7 mouse cellular contexts compared by ENCODE assay signal in genomic region chr11:116387086-116388071, GRCm38 (mm10). TPM values are rescaled to one million over a fixed set of nuclear protein-coding genes. Genes with fewer than 3 reads are reported as not detected.
DNase-seq lines count a peak whose midpoint lies in the region; ATAC-seq lines count a peak whose summit lies in the region.

No protein-coding gene starts in this region.

- WGBS in limb, embryonic 10.5 days, result 14% methylated on average over 15 of the region's 16 CpGs
- WGBS in neural tube, embryonic 13.5 days, result 16% methylated on average over 15 of the region's 16 CpGs

- H3K4me2 ChIP-seq in neural tube, embryonic 13.5 days, result peak overlapping the region; percentile 41

- ATAC-seq in neural tube, embryonic 13.5 days (ENCODE audit: low read depth), result peak; percentile 40; the same call in 1 of the 2 replicates

- H3K4me3 ChIP-seq in brown adipose tissue, adult 24 weeks (ENCODE audit: insufficient read depth, low read depth, low read length), result 0 out of 2 replicates have a peak overlapping the region, but pooled peaks have one; percentile 7
- peak overlapping the region; percentile 28 for H3K4me3 ChIP-seq in limb, embryonic 10.5 days
- no peak overlapping the region for H3K4me3 ChIP-seq in neural tube, embryonic 13.5 days

- H3K27ac ChIP-seq in brown adipose tissue, adult 24 weeks (replicated peaks; ENCODE audit: low read depth, low read length), result no peak overlapping the region; the same call in 1 of the 2 replicates
- peak overlapping the region; percentile 75 for H3K27ac ChIP-seq in limb, embryonic 10.5 days
- H3K27ac ChIP-seq in neural tube, embryonic 13.5 days (replicated peaks), result peak overlapping the region; percentile 70

- DNase-seq in NIH3T3 (ENCODE audit: low read depth), result peak; percentile 65
- peak; percentile 71 for DNase-seq in gastrocnemius, postnatal 25 days
- no peak for DNase-seq in limb, embryonic 10.5 days (ENCODE audit: low spot score)
- no peak for DNase-seq in left cerebral cortex, adult 18-20 months (ENCODE audit: low spot score in 2 of 2)
- DNase-seq in ovary, postnatal 10 days (ENCODE audit: low spot score), result no peak

- no peaks in the 10 kb centered on the region for H3K9me3 ChIP-seq in limb, embryonic 10.5 days (replicated peaks)
- H3K9me3 ChIP-seq in neural tube, embryonic 13.5 days, result no peaks in the 10 kb centered on the region

- peaks cover 3% of the 10 kb centered on the region; the same call in 1 of the 2 replicates for H3K4me1 ChIP-seq in brown adipose tissue, adult 24 weeks (ENCODE audit: control insufficient read depth, insufficient read depth, insufficient read length, low read length)
- peaks cover 27% of the 10 kb centered on the region for H3K4me1 ChIP-seq in limb, embryonic 10.5 days
- H3K4me1 ChIP-seq in neural tube, embryonic 13.5 days (replicated peaks), result peaks cover 28% of the 10 kb centered on the region

- H3K9ac ChIP-seq in neural tube, embryonic 13.5 days, result peak overlapping the region; percentile 52

- no peaks in the 10 kb centered on the region for H3K27me3 ChIP-seq in limb, embryonic 10.5 days (ENCODE audit: low read depth, poor library complexity, severe bottlenecking)
- no peaks in the 10 kb centered on the region for H3K27me3 ChIP-seq in neural tube, embryonic 13.5 days

- H3K36me3 ChIP-seq in limb, embryonic 10.5 days, result 0 out of 2 replicates have a peak, but pooled peaks cover 5% of the 10 kb centered on the region
- H3K36me3 ChIP-seq in neural tube, embryonic 13.5 days, result peaks cover 18% of the 10 kb centered on the region

RNA-seq across cellular contexts. Expression of gene Rnf157, which starts 25.5 kb away (rescaled TPM):
- 0.67 TPM in 1 of 2 replicates, not detected in the other for polyA plus RNA-seq in brown adipose tissue, adult 24 weeks (2012; ENCODE audit: insufficient read depth, insufficient read length, missing spikeins)
- total RNA-seq in gastrocnemius, postnatal 25 days (2021), result 10 to 100 TPM; 21.8 to 31.4 TPM
- 11.1 and 18.3 TPM in 2 replicates for polyA plus RNA-seq in limb, embryonic 10.5 days (2016; fragmentation: Nextera tagmentation; extraction: Ambion mirVana)
- 64.8 and 72.0 TPM in 2 replicates for polyA plus RNA-seq in neural tube, embryonic 13.5 days (2015; fragmentation: Nextera tagmentation; extraction: Ambion mirVana)
- total RNA-seq in left cerebral cortex, adult 18-20 months (2021), result 100 to 1,000 TPM; 256 to 274 TPM

RNA-seq across cellular contexts. Expression of gene Ubald2, which starts 46.5 kb away (rescaled TPM):
- 29.8 and 38.4 TPM in 2 replicates for polyA plus RNA-seq in brown adipose tissue, adult 24 weeks (2012; ENCODE audit: insufficient read depth, insufficient read length, missing spikeins)
- total RNA-seq in gastrocnemius, postnatal 25 days (2021), result 10 to 100 TPM; 35.9 to 40.4 TPM
- 44.1 and 51.8 TPM in 2 replicates for polyA plus RNA-seq in limb, embryonic 10.5 days (2016; fragmentation: Nextera tagmentation; extraction: Ambion mirVana)
- 40.7 and 55.0 TPM in 2 replicates for polyA plus RNA-seq in neural tube, embryonic 13.5 days (2015; fragmentation: Nextera tagmentation; extraction: Ambion mirVana)
- total RNA-seq in left cerebral cortex, adult 18-20 months (2021), result 10 to 100 TPM; 27.5 to 32.6 TPM

RNA-seq across cellular contexts. Expression of gene Foxj1, which starts 52.2 kb away (rescaled TPM):
- not detected in 2 replicates for polyA plus RNA-seq in brown adipose tissue, adult 24 weeks (2012; ENCODE audit: insufficient read depth, insufficient read length, missing spikeins)
- total RNA-seq in gastrocnemius, postnatal 25 days (2021), result under 1 TPM in 1 of 2 experiments, not detected in 1; 0.27 TPM
- 0.68 and 1.5 TPM in 2 replicates for polyA plus RNA-seq in limb, embryonic 10.5 days (2016; fragmentation: Nextera tagmentation; extraction: Ambion mirVana)
- 7.8 and 8.1 TPM in 2 replicates for polyA plus RNA-seq in neural tube, embryonic 13.5 days (2015; fragmentation: Nextera tagmentation; extraction: Ambion mirVana)
- total RNA-seq in left cerebral cortex, adult 18-20 months (2021), result 1 to 10 TPM; 3.8 to 3.9 TPM

Comparison
In these comparisons a context has a peak if more than half of its experiments do, and no peak if none do; other contexts are left out.
1. DNase-seq: peak in NIH3T3 (single experiment) and gastrocnemius, postnatal 25 days (single experiment); none in limb, embryonic 10.5 days (single experiment), left cerebral cortex, adult 18-20 months (0 of 2) and ovary, postnatal 10 days (single experiment).